ENCODE assay signal across 8 mouse cellular contexts in the genomic region with DNA sequence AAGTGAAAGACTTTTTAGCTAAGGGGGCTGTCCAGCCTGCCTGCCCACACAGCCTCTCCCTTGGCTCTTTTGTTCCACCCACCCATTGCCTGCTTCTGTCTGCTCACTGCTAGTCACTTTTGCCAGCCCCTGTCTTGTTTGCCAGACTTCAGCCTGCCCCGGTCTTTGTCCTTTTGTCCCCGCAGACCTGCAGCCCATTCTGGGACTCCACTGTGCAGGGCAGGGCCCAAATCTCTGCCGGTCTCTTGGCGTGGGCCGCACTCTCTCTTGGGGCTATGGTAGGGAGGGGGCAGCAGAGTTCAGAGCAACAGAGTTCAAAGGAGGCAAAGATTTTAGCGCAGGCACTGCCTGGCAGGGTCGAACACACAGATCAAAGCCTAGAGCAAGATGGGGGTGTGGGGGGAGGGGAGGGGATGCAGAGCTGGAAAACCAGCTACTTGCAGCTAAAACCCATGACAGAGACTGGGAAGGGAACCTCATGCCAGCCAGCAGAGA. TPM values are rescaled to one million over a fixed set of nuclear protein-coding genes. Genes with fewer than 3 reads are reported as not detected.
DNase-seq lines count a peak whose midpoint lies in the region; ATAC-seq lines count a peak whose summit lies in the region.

No protein-coding gene starts in this region.

- H3K9me3 ChIP-seq in lung, embryonic 16.5 days (ENCODE audit: control insufficient read depth, low read length): no peaks in the 10 kb centered on the region
- no peaks in the 10 kb centered on the region for H3K9me3 ChIP-seq in heart, embryonic 14.5 days (ENCODE audit: control insufficient read depth, low read length)
- no peaks in the 10 kb centered on the region for H3K9me3 ChIP-seq in midbrain, embryonic 10.5 days (replicated peaks)

- no peak for DNase-seq in lung, adult 18-20 months
- peak; percentile 74 for DNase-seq in embryo, embryonic 10.5 days (ENCODE audit: low spot score)
- DNase-seq in kidney, postnatal 14 days: peak; percentile 25
- peak; percentile 85 for DNase-seq in midbrain, embryonic 10.5 days (ENCODE audit: low spot score)
- no peak for DNase-seq in urinary bladder, postnatal 14 days (ENCODE audit: low spot score)
- DNase-seq in MN1 (ENCODE audit: low spot score): no peak

- no peaks in the 10 kb centered on the region for H3K4me1 ChIP-seq in lung, embryonic 16.5 days (replicated peaks; ENCODE audit: control insufficient read depth, insufficient read depth, low read length)
- peaks cover 3 to 6% of the 10 kb centered on the region in 2 experiments; a peak in 3 of 4 replicates for H3K4me1 ChIP-seq in heart, embryonic 14.5 days (ENCODE audit: control insufficient read depth in 2 of 2, insufficient read depth in 2 of 2, low read length in 2 of 2)
- H3K4me1 ChIP-seq in midbrain, embryonic 10.5 days: peaks cover 20% of the 10 kb centered on the region

- H3K4me2 ChIP-seq in lung, embryonic 16.5 days (ENCODE audit: low read depth, low read length): peak overlapping the region; percentile 30; the same call in 1 of the 2 replicates
- peak overlapping the region; percentile 51 for H3K4me2 ChIP-seq in heart, embryonic 14.5 days (ENCODE audit: low read length)

- no peaks in the 10 kb centered on the region for H3K36me3 ChIP-seq in lung, embryonic 16.5 days (ENCODE audit: control insufficient read depth, insufficient read depth, low read length)
- no peaks in the 10 kb centered on the region for H3K36me3 ChIP-seq in heart, embryonic 14.5 days (ENCODE audit: control insufficient read depth, insufficient read depth, low read length)
- H3K36me3 ChIP-seq in midbrain, embryonic 10.5 days: no peaks in the 10 kb centered on the region

- peak overlapping the region; percentile 22; the same call in 1 of the 2 replicates for H3K4me3 ChIP-seq in lung, embryonic 16.5 days (ENCODE audit: low read length)
- H3K4me3 ChIP-seq in heart, embryonic 14.5 days (ENCODE audit: control insufficient read depth in 1 of 2, insufficient read depth in 1 of 2, low read depth in 1 of 2, low read length in 2 of 2): peak overlapping the region; percentile 20 to 25
- peak overlapping the region; percentile 46 for H3K4me3 ChIP-seq in midbrain, embryonic 10.5 days

- H3K9ac ChIP-seq in lung, embryonic 16.5 days (ENCODE audit: low read length): no peak overlapping the region; the same call in 1 of the 2 replicates
- H3K9ac ChIP-seq in heart, embryonic 14.5 days (ENCODE audit: low read length): peak overlapping the region; percentile 28; the same call in 1 of the 2 replicates

- WGBS in lung, embryonic 16.5 days: 6% methylated on average over 7 of the region's 7 CpGs
- WGBS in heart, embryonic 14.5 days: 2% methylated on average over 7 of the region's 7 CpGs
- WGBS in midbrain, embryonic 10.5 days: 2% methylated on average over 7 of the region's 7 CpGs

- H3K27ac ChIP-seq in lung, embryonic 16.5 days (ENCODE audit: low read length): no peak overlapping the region
- H3K27ac ChIP-seq in heart, embryonic 14.5 days (replicated peaks in 1 of 2; ENCODE audit: control insufficient read depth in 1 of 2, insufficient read depth in 1 of 2, low read depth in 2 of 2, low read length in 2 of 2): peak overlapping the region; percentile 10 to 52; a peak in 3 of 4 replicates
- peak overlapping the region; percentile 94 for H3K27ac ChIP-seq in midbrain, embryonic 10.5 days (replicated peaks)

- no peaks in the 10 kb centered on the region for H3K27me3 ChIP-seq in lung, embryonic 16.5 days (ENCODE audit: control insufficient read depth, insufficient read depth, low read depth, low read length)
- no peaks in the 10 kb centered on the region for H3K27me3 ChIP-seq in heart, embryonic 14.5 days (ENCODE audit: control insufficient read depth, insufficient read depth, low read length)
- no peaks in the 10 kb centered on the region; the same call in 1 of the 2 replicates for H3K27me3 ChIP-seq in midbrain, embryonic 10.5 days (ENCODE audit: low read depth, poor library complexity, severe bottlenecking)

- ATAC-seq in lung, embryonic 16.5 days (ENCODE audit: low read depth): peak; percentile 61; the same call in 1 of the 2 replicates
- peak; percentile 26; the same call in 1 of the 2 replicates for ATAC-seq in heart, embryonic 14.5 days (ENCODE audit: insufficient number of reproducible peaks, insufficient read depth, low FRiP score, low read depth)

RNA-seq across cellular contexts. Expression of gene Olfr875, which starts 11.2 kb away (rescaled TPM):
- not detected in 2 replicates for polyA plus RNA-seq in lung, embryonic 16.5 days (2015; fragmentation: Nextera tagmentation; extraction: Ambion mirVana)
- not detected in 2 replicates for polyA plus RNA-seq in heart, embryonic 14.5 days (2014; fragmentation: Nextera tagmentation; extraction: Ambion mirVana)
- not detected in 2 replicates for polyA plus RNA-seq in midbrain, embryonic 10.5 days (2016; fragmentation: Nextera tagmentation; extraction: Ambion mirVana)

RNA-seq across cellular contexts. Expression of gene Olfr876, which starts 20.0 kb away (rescaled TPM):
- polyA plus RNA-seq in lung, embryonic 16.5 days (2015; fragmentation: Nextera tagmentation; extraction: Ambion mirVana): not detected in 2 replicates
- not detected in 2 replicates for polyA plus RNA-seq in heart, embryonic 14.5 days (2014; fragmentation: Nextera tagmentation; extraction: Ambion mirVana)
- polyA plus RNA-seq in midbrain, embryonic 10.5 days (2016; fragmentation: Nextera tagmentation; extraction: Ambion mirVana): not detected in 2 replicates

RNA-seq across cellular contexts. Expression of gene Olfr874, which starts 37.9 kb away (rescaled TPM):
- polyA plus RNA-seq in lung, embryonic 16.5 days (2015; fragmentation: Nextera tagmentation; extraction: Ambion mirVana): not detected in 2 replicates
- not detected in 2 replicates for polyA plus RNA-seq in heart, embryonic 14.5 days (2014; fragmentation: Nextera tagmentation; extraction: Ambion mirVana)
- polyA plus RNA-seq in midbrain, embryonic 10.5 days (2016; fragmentation: Nextera tagmentation; extraction: Ambion mirVana): not detected in 2 replicates

Comparison
In these comparisons a context has a peak if more than half of its experiments do, and no peak if none do; other contexts are left out.
1. DNase-seq: peak in embryo, embryonic 10.5 days (single experiment), kidney, postnatal 14 days (single experiment) and midbrain, embryonic 10.5 days (single experiment); none in lung, adult 18-20 months (0 of 2), urinary bladder, postnatal 14 days (single experiment) and MN1 (single experiment).
2. Peak in every context shown above with its lines, with median percentiles within 50 percentile points of each other: H3K4me3 ChIP-seq.